Mouse (Mus musculus) neutrophil, adult 5-6 weeks (primary cell): ENCODE results near the gene Akap12. TPM values are rescaled to one million over a fixed set of nuclear protein-coding genes. Genes with fewer than 3 reads are reported as not detected.

Experiments
- ATAC-seq: fragments of 151-379, 151-347 bp; 2 replicates; pipeline ENCODE4 v1.8.0; 2017; ENCODE audit warnings: mild to moderate bottlenecking, moderate TSS enrichment; ENCODE audit not compliant: insufficient number of reproducible peaks, poor library complexity, low FRiP score, severe bottlenecking; ENCODE audit errors: extremely low read depth
- total RNA-seq: library from RNA; stranded (forward); fragments of 200-1000 nt; gene quantifications from 2 replicates; pipeline ENCODE4 v1.2.3, GENCODE M21; 2017

The Akap12 gene
- total RNA-seq, 1 experiment from 2014 or later, result 24.2 TPM

- ATAC-seq, result 0 out of 2 replicates have a peak, but pooled peaks have one; percentile 11
These were observed 80.9 kb downstream of the Akap12 start for GRCm38 (mm10) chr10:4347136-4347492.

- no peak for ATAC-seq
These were observed 81.4 kb downstream of the Akap12 start for GRCm38 (mm10) chr10:4347591-4347990.

GRCm38 (mm10) chr10:4354371-4355260 is 88.4 kb downstream of the Akap12 start:
- ATAC-seq, result no peak

GRCm38 (mm10) chr10:4355882-4356451 is 89.8 kb downstream of the Akap12 start:
- ATAC-seq, result peak; percentile 35

GRCm38 (mm10) chr10:4356640-4357039 is 90.5 kb downstream of the Akap12 start:
- no peak for ATAC-seq

- no peak for ATAC-seq
These were observed 91.3 kb downstream of the Akap12 start for GRCm38 (mm10) chr10:4357435-4357834.

DNA sequence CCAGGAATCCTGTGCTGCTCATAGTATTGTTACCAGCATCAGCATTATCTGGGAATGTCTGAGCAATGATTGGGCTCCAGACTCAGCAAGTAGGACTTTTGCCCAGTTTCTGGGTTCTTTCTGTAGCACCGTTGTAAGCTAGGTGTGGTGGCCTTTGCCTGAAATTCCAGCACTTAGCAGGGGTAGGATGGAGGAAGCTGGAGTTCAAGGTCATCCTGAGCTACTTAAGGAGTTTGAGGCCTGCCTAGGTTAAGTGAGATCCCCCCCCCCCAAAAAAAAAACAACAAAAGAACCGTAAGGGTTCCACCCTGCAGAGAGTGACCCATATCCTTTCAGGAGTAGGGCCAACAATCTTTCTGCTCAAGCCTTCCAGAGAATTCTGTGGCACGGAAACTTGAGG is 98.4 kb downstream of the Akap12 start:
- ATAC-seq, result no peak

DNA sequence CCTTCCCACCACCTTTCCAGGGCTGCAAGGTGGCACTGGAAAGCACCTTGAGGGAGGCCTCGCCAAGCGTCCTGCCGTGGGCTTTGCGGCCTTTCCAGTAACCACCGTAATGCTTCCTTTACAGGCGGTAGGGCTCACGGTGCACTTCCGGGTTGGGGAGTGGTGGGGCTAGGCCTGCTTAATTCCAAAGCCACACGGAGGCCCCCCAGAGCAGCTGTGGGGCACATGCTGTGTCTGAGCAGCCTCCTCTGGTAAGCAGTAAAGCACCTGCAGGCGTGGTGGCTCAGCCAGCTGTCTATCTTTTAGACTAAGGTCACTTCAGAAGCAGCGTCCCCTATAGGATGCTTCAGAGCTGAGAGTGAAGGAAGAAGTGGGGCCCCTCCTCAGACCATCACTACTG is 103.9 kb downstream of the Akap12 start:
- ATAC-seq, result no peak

- ATAC-seq, result peak; percentile 45; the same call in 1 of the 2 replicates
These were observed 105.8 kb downstream of the Akap12 start for GRCm38 (mm10) chr10:4372011-4372410.

DNA sequence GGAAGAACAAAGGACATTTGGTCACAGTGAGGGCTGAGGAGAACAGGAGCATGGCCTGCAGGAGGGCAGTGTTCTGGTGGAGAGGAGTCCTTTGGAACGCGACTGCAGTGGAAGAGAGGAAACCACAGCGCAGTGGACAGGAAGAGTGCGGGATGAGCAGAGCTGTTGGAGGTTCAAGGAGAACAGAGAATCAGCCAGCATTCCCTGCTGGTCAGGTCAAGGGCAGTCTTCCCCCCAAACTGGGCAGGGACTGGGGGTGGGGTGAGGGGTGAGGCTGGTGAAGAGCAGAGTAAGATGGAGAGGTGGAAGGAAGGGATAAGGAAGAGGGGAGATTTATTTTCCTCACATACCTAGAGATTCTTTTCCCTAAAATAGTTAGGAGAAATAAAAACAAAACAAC is 107.4 kb downstream of the Akap12 start:
- no peak for ATAC-seq

DNA sequence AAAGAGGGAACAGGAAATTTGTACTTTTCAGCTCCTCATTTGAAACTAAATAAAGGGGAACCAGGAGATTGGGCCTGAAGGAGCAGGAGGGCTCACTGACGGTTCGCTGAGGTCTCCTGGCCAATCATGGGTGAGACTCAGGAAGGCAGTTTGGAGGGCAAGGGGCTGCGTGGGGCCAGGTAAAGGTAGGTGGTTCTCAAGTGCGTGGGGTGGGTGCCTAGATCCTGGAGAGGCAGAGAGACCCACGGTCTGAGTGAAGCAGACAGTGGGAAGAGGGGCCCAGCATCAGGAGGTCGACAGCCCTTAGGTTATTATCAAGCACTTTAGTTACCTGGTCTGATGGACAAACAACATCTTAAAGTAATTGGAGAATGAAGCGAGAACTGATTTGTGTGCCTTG is 108.1 kb downstream of the Akap12 start:
- no peak for ATAC-seq

- no peak for ATAC-seq
These were observed 108.6 kb downstream of the Akap12 start for GRCm38 (mm10) chr10:4374734-4375133.

DNA sequence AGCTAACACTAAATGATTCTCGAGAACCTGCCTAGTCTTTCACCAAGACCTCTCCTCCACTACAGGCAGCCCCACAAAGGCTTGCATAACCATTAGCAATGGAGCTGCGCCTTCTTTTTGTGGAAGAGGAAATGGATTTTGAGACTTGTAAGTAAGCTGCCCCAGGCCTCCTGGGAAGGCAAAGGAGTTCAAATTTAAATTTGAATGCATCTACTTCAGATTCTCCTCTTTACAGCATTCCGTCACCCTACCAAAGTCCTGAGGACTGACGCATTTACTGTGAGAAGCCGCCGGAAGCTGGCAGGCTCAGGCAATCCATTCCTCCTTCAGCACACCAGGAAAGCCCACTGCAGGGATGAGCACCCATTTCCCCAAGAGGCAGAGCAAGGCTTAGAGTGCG is 109.1 kb downstream of the Akap12 start:
- no peak for ATAC-seq

GRCm38 (mm10) chr10:4376461-4376860 is 110.3 kb downstream of the Akap12 start:
- ATAC-seq, result no peak

GRCm38 (mm10) chr10:4376931-4377330 is 110.8 kb downstream of the Akap12 start:
- ATAC-seq, result no peak

- no peak for ATAC-seq
These were observed 114.6 kb downstream of the Akap12 start for GRCm38 (mm10) chr10:4380748-4381147.

GRCm38 (mm10) chr10:4384244-4384643 is 118.1 kb downstream of the Akap12 start:
- ATAC-seq, result no peak

DNA sequence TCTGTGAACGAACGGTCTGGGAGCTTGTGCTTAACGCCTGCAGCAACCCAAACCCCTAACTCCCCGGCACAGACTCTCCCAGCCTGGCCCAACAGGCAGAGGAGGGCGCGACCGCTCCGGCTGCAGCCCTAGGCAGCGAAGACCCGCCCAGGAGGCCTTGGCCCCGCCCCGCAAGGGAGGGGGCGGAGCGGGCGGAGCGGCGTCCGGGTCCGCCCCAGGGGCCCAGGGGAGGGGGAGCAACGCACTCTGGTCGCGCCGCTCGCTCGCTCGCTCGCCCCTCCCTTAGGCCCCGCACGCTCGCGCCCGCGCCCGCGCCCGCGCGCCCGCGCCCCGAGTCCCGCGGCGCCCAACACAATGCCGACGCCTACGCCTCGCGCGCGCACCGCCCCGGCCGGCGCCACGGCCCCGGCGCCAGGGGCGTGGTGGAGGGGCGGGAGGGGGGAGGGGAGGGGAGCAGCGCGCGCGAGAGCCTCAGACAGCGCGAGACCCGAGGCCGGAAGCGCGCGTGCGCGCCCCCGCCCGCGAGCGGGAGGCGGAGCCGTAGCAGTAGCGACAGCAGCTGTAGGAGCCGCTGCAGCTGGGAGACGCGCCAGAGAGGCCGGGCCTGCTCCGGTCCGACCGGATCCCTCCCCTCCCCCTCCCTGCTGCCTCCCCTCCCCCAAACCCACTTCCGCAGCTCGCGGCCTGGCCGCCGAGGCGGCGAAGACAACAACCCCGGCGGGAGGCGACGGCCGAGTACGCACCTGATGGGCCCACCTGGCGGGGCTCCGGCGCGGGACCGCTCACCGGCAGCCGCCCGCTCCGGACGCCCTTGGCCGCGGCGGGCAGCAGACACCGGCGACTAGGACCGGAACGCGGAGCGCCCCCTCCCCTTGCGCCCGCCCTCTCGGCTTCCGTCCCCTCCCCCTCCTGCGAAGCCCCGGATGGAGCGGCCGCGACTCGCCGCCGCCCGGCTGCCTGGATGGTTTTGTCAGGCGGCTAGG is 120.7 kb downstream of the Akap12 start:
- ATAC-seq, result peak; percentile 75

DNA sequence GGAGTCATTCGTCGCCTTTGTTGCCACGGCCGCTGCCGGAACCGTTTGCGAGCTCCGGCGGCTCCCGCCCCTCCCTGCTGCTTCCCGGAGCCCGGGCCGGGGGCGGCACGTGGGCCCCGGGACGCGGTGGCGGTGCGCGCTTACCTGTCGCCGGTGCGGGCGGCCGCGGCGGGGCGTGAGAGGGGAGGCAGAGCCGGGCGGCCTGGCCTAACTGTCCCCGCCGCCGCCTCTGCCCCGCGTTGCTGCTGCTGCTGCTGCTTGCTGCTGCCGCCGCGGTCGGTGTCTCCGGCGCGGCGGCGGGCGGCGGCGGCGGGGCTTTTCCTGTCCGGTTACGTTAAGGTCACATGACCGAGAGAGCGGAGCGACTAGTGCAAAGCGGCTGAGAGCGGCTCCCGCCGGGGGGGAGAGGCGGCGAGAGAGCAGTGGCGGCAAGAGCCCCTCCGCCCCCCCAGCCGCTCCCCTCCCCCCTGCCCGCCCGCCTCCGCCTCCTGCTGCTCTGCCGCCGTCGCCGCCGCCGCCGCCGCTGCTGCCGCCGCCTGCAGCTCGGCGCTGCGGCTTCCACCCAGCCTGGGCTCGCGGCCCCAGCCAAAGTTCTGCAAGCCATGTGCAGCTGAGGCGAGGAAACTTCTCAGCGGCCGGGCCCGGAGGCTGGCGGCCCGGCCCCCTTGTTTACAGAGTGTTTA is 121.7 kb downstream of the Akap12 start, which contains the start of gene Zbtb2:
Gene Zbtb2, minus strand, starts transcription at position 408 of the 683 bp plus-strand sequence.
- ATAC-seq, result 0 out of 2 replicates have a peak, but pooled peaks have one; percentile 1
